Mouse (Mus musculus) retina, postnatal 1 day (tissue): ENCODE measurements around the gene Rfwd3.
"Not testable (repeated sequence)": the region's sequence is repeated elsewhere in the genome, so short reads cannot be mapped to it uniquely, and the experiment has no call there.

Experiments used
- DNase-seq: peaks from one replicate; pipeline ENCODE4 v3.0.0-alpha.2; 2012

Rfwd3 gene

GRCm38 (mm10) chr8:111299821-111300568 is at the start of gene Rfwd3:
TSS of gene Rfwd3 (minus strand) at chr8:111300222.
- peak; percentile 99 for DNase-seq

- peak; percentile 76 for DNase-seq
Observed at GRCm38 (mm10) chr8:111343225-111343624, 43.2 kb upstream of the Rfwd3 start.

DNA sequence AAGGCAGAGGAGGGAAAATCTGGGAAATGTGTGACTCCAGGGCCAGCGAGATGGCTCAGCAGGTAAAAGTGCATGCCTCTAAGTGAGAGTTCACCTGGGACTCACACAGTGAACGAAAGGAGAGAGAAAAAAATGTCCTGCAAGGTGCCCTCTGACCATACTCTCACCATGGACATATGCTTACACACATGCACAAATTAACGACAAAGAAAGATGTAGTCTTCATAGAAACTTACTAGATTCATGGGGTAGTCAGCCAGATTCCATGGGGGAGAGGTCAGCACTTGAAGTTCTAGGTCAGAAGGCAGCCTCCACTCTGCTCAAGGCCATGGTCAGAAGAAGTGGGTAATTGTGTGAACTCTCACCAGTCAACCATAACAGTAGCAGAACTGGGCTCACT is 40.2 kb upstream of the Rfwd3 start:
- no peak for DNase-seq

- DNase-seq, result peak; percentile 6
Observed at GRCm38 (mm10) chr8:111338370-111339208, 38.6 kb upstream of the Rfwd3 start.

- peak; percentile 64 for DNase-seq
Observed at GRCm38 (mm10) chr8:111337890-111338347, 37.9 kb upstream of the Rfwd3 start, which contains the start of gene Mlkl. TSS of gene Mlkl (minus strand) at chr8:111338177.

DNA sequence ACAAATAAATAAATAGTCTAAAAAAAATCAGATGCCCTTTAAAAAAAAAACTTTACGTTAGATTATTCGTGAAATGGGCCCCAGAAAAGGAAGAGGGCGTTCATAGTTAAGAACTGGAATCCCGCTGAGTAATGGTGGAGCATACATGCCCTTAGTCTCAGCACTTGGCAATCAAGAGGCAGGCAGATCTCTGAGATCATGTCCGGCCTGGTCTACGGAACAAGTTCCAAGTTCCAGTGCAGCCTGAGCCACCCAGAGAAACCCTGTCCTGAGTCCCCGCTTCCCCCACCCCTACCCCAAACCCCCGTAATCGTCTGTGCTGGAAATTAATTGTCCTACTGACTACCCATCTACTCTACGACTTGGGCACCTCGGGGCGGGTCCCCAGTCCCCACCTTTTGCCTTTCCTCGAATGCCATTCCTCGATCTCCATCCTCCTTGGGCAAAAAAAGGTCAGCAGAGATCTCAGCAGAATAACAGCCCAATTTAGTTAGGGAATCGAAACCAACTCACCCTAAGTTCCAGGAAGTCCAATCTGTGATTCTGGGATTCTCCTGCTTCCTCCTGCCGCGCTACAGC is 37.4 kb upstream of the Rfwd3 start:
- DNase-seq, result no peak

DNA sequence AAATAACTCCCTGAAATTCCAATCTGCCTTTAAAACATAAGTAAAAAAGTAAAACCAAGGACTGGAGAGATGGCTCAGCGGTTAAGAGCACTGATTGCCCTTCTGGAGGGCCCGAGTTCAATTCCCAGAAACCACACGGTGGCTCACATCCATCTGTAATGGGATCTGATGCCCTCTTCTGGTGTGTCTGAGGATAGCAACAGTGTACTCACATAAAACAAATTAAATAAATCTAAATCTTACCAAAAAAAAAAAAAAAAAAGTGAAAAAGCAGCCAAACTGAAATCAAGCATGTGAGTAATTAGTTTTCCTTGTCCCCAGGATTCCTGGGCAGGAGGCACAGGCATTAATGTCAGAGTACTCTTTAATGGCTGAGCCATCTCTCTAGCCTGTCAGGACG is 36.7 kb upstream of the Rfwd3 start:
- DNase-seq, result no peak

- DNase-seq, result no peak
Observed at GRCm38 (mm10) chr8:111325222-111325790, 25.3 kb upstream of the Rfwd3 start.

DNA sequence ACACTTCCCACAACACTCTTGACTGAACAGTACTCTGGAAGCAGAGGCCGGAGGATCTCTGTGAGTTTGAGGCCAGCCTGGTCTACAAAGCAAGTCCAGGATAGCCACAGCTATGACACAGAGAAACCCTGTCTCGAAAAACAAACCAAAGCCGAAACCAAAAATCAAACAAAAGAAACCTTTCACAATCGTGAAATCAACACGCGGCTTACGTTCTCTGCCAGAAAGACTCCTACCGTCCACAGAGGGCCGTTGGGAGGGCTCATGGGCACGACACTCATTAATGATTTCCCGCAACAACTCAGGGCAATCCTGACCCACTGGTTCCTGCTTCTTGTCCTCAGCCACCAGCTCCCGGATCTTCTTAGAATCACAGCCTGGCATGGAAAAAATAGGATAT is 14.7 kb upstream of the Rfwd3 start:
- DNase-seq, result no peak

GRCm38 (mm10) chr8:111313961-111314360 is 13.9 kb upstream of the Rfwd3 start:
- not testable (repeated sequence) for DNase-seq

DNA sequence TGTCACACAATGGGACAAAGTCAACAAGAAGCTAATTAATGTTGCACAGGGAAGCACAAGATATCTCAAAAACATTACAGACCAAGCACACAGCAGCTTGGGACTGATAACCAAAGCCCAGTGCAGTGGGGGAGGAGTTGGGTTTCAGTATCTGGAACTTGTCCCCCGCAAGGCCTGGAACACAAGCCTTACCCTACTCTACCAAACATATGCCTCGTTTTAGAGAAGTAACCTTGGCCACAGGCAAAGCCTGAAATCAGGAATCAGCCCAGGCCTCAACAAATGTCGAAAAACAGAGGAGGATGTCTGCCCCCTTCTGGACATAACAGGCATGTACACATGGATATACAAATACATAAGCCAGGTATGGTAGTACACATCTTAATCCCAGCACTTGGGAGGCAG is 12.7 kb upstream of the Rfwd3 start:
- no peak for DNase-seq

DNA sequence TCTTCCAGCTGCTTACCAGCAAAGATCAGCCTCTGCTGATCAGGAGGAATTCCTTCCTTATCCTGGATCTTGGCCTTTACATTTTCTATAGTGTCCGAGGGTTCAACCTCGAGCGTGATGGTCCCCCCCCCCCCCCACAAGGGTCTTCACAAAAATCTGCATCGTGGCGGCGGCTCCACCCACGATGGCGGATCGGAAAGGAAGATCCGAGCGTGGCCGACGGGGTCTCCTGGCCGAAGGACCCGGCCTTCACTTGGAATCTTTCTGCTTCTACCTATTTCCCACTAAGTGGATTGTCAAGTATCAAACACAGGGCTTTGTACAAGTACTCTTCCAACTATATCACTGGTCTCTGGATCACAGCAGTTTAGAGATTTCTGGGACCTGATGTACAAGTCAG is 10.0 kb upstream of the Rfwd3 start:
- DNase-seq, result not testable (repeated sequence)

- DNase-seq, result no peak
Observed at GRCm38 (mm10) chr8:111305031-111305730, 5.2 kb upstream of the Rfwd3 start.

DNA sequence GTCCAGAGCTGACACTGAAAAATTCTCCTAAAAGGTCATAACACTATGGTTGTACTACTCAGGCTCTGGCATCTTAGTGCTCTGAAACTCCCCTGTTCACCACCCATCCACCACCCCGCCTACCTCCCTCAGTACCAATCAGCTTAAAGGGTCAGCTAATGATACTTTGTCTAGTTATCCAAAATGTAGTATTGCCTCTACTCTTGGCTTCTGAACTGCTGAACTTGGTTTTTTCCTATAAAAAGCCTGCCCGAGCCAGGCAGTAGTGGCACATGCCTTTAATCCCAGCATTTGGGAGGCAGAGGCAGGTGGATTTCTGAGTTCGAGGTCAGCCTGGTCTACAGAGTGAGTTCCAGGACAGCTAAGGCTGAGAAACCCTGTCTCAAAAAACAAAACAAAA is 4.3 kb upstream of the Rfwd3 start:
- DNase-seq, result no peak

- not testable (repeated sequence) for DNase-seq
Observed at GRCm38 (mm10) chr8:111303076-111303803, 3.2 kb upstream of the Rfwd3 start.

DNA sequence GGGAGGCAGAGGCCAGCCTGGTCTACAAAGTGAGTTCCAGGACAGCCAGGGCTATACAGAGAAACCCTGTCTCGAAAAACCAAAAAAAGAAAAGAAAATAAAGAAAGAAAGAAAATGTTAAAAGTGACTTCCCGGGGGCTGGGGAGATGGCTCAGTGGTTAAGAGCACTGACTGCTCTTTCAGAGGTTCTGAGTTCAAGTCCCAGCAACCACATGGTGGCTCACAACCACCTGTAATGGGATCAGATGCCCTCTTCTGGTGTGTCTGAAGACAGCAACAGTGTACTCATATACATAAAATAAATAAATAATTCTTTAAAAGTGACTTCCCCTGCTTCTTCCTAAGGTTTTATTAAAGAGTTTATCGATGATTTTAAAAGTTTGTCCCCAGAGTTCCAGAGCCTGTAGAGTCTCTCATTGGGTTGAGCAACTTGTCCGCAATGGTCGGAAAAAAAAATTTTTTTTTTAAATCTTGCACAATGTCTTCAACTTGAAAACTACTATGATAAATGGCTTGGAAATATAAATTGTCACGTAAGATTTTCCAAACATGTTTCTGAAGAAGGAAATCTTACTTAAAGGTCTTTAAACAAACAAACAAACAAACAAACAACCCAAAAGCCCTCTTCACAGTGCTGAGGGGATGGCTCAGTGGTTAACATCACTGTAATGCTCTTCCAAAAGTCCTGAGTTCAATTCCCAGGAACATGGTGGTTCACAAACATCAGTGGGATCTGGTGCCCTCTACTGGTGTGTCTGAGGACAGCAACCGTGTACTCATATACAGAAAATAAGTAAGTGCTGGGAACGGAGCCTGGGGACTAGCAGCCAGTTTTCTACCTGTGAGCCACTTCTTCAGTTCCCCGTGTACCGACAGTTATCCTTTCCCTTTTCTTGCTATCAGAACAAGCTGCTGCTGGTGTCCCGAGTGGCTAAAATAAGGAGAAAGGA is 850 bp upstream of the Rfwd3 start:
- peak; percentile 6 for DNase-seq

GRCm38 (mm10) chr8:111299363-111299820 is 630 bp downstream of the Rfwd3 start:
- DNase-seq, result peak; percentile 56

DNA sequence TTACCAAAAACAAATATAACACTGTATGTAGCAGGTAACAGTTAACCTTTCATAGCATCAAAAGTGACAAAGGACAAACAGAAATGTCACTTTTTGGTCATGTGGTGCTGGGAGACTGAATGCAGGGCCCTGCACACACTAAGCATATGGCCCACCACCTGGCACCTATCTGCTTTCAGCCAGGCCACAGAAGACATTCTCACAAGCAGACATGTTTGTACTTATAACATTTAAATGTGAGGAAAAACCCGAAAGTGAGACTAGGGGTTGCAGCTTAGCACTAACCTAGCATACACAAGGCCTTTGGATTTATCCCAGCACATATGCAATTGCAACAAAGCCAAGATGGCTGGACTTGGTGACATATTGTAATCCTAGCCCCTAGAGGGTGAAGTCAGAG is 2.0 kb downstream of the Rfwd3 start:
- DNase-seq, result peak; percentile 2

DNA sequence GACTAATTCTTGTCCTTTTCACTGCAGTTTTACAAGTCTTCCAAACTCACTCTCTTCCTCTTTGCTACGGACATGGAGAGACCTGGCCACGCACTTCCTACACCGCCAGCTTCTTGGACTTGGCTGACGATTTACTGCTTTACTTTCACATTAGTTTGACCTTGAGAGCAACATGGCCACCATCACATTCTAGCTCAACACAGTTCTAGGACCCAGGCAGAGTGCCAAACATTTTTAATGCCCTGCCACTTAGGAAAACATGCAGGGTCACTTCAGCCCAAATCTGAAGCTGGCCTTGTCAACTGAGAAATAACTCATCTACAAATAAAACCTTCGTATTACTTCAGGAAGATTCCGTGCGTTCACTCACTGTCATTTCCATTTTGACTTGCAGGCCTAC is 8.3 kb downstream of the Rfwd3 start:
- no peak for DNase-seq

- no peak for DNase-seq
Observed at GRCm38 (mm10) chr8:111290586-111290985, 9.4 kb downstream of the Rfwd3 start.

GRCm38 (mm10) chr8:111285603-111286002 is 14.4 kb downstream of the Rfwd3 start:
- no peak for DNase-seq
